Mouse (Mus musculus) C2C12 (cell line): ENCODE results near the gene Mbnl1.

Experiments used
- CTCF ChIP-seq: IDR thresholded peaks from one replicate; pipeline ENCODE4 v1.5.1; 2011; ENCODE audit not compliant: control insufficient read depth, insufficient read depth, insufficient read length
- FOSL1 ChIP-seq: IDR thresholded peaks from one replicate; pipeline ENCODE4 v1.8.0; 2011; ENCODE audit warnings: mild to moderate bottlenecking, low read length; ENCODE audit not compliant: poor library complexity, insufficient read depth, severe bottlenecking
- MAX ChIP-seq: IDR thresholded peaks from one replicate; pipeline ENCODE4 v1.6.1; 2011; ENCODE audit warnings: mild to moderate bottlenecking, control low read depth
- MYOG ChIP-seq: IDR thresholded peaks from one replicate; pipeline ENCODE4 v1.6.1; 2011; ENCODE audit not compliant: control insufficient read depth, insufficient read length; ENCODE audit errors: extremely low read depth

DNA sequence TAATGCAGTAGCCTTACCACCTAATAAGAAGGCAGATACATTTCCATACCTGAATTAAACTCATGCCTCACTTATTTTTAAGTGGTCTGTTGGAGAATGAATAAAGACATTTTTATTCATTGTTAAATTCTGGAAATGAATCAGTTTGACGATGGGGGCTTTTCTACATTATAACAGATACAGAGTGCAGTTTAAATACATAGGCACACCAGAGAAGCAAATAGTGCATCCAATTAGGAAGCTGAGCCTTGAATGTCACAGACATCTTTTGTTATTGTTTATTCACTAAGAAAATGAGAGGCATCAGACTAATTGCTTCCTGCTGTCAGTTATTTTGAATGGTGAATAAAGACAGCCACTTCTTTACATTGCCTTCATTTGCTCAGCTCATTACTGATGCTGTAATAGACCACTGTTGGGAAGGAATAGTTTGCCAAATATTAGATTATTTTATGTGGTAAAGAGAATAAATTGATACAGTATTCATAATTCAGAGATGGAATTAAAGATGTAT lies 95.6 kb downstream of the Mbnl1 start:
- no peak for TF ChIP-seq MYOG
- no peak for TF ChIP-seq CTCF
- no peak for TF ChIP-seq MAX
- TF ChIP-seq FOSL1: no peak
